ENCODE assay signal across 19 mouse cellular contexts in the genomic region with DNA sequence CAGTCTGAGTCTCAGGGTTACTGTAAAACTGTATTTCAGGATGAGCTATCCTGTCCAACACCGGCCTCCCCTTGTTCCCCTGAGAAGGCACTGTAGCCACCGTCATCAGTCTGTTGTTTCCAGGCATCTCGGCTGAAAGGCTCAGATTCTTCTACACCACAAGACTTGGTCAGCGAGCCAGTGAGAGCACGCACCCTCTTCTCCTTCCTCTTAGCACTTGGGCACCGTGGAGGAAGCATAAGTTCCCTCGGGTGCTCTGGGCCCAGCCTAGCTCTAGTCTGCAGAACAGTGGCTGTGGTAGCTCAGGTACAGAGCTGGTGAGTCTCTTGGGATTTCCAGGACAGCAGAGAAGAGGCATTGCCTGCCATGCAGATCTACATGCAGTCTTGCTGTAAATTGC.
DNase-seq lines count a peak whose midpoint lies in the region; ATAC-seq lines count a peak whose summit lies in the region.
"Had no signal": no experiment of that assay in that cellular context is flagged by ENCODE, and none has a peak within 500 bp of the region (broad histone marks: within the 10 kb centered on the region; RNA-seq: fewer than 3 reads in every experiment).

No protein-coding gene starts in this region.

- no peak overlapping the region for H3K4me3 ChIP-seq in hindbrain, embryonic 10.5 days
- no peak overlapping the region for H3K4me3 ChIP-seq in hindbrain, embryonic 16.5 days (ENCODE audit: low read length)
- no peak overlapping the region for H3K4me3 ChIP-seq in embryonic facial prominence, embryonic 12.5 days
- H3K4me3 ChIP-seq in limb, embryonic 12.5 days (replicated peaks) = no peak overlapping the region
- H3K4me3 ChIP-seq: forebrain, embryonic 15.5 days; heart, embryonic 12.5 days had no signal

- H3K27ac ChIP-seq in hindbrain, embryonic 10.5 days = peak overlapping the region; percentile 50; the same call in 1 of the 2 replicates
- H3K27ac ChIP-seq in hindbrain, embryonic 16.5 days (ENCODE audit: low read depth, low read length) = no peak overlapping the region
- H3K27ac ChIP-seq in embryonic facial prominence, embryonic 12.5 days = peak overlapping the region; percentile 20
- peak overlapping the region; percentile 56; the same call in 1 of the 2 replicates for H3K27ac ChIP-seq in limb, embryonic 12.5 days
- H3K27ac ChIP-seq: forebrain, embryonic 15.5 days; hindbrain, embryonic 14.5 days had no signal

- no peak for ATAC-seq in hindbrain, embryonic 16.5 days
- no peak for ATAC-seq in embryonic facial prominence, embryonic 12.5 days (ENCODE audit: insufficient number of reproducible peaks, insufficient read depth, low FRiP score, low TSS enrichment)
- no peak for ATAC-seq in limb, embryonic 12.5 days (ENCODE audit: insufficient number of reproducible peaks, insufficient read depth, low FRiP score, low TSS enrichment, low read depth)
- no peak for ATAC-seq in activated CD4-positive, CD25-positive, alpha-beta regulatory T cell, adult 4 months
- ATAC-seq: forebrain, embryonic 15.5 days; intestine, embryonic 16.5 days; Patski had no signal

- H3K36me3 ChIP-seq in hindbrain, embryonic 10.5 days = no peaks in the 10 kb centered on the region
- H3K36me3 ChIP-seq in hindbrain, embryonic 16.5 days (ENCODE audit: control insufficient read depth, insufficient read depth, low read length) = no peaks in the 10 kb centered on the region
- no peaks in the 10 kb centered on the region for H3K36me3 ChIP-seq in embryonic facial prominence, embryonic 12.5 days
- H3K36me3 ChIP-seq in limb, embryonic 12.5 days = no peaks in the 10 kb centered on the region
- H3K36me3 ChIP-seq: forebrain, embryonic 15.5 days; heart, embryonic 12.5 days had no signal

- DNase-seq in hindbrain, embryonic 10.5 days (ENCODE audit: low spot score) = no peak
- no peak for DNase-seq in layer of hippocampus, adult 18-20 months (ENCODE audit: low spot score in 2 of 2)
- DNase-seq in layer of hippocampus, adult 9-11 months = no peak
- DNase-seq: adrenal gland, adult 2 months; cerebellum, adult 11 months; cerebellum, adult 8-10 months; cerebellum, postnatal 14 days; gastrocnemius, postnatal 10 days; heart, postnatal 4 days had no signal

- H3K4me2 ChIP-seq in hindbrain, embryonic 16.5 days (ENCODE audit: low read length) = no peak overlapping the region
- no peak overlapping the region for H3K4me2 ChIP-seq in embryonic facial prominence, embryonic 12.5 days (replicated peaks)
- H3K4me2 ChIP-seq in limb, embryonic 12.5 days = no peak overlapping the region
- H3K4me2 ChIP-seq: forebrain, embryonic 15.5 days; heart, embryonic 12.5 days; hindbrain, embryonic 14.5 days had no signal

- WGBS in hindbrain, embryonic 10.5 days = 78% methylated on average over 7 of the region's 7 CpGs
- WGBS in hindbrain, embryonic 16.5 days = 88% methylated on average over 7 of the region's 7 CpGs
- 64% methylated on average over 7 of the region's 7 CpGs for WGBS in embryonic facial prominence, embryonic 12.5 days
- 81% methylated on average over 7 of the region's 7 CpGs for WGBS in limb, embryonic 12.5 days

- no peak overlapping the region for H3K9ac ChIP-seq in hindbrain, embryonic 16.5 days (ENCODE audit: low read depth, low read length)
- no peak overlapping the region for H3K9ac ChIP-seq in embryonic facial prominence, embryonic 12.5 days
- H3K9ac ChIP-seq in limb, embryonic 12.5 days (replicated peaks) = no peak overlapping the region
- H3K9ac ChIP-seq: forebrain, embryonic 15.5 days; heart, embryonic 12.5 days; hindbrain, embryonic 14.5 days had no signal

- no peaks in the 10 kb centered on the region for H3K27me3 ChIP-seq in hindbrain, embryonic 10.5 days (ENCODE audit: insufficient read depth, poor library complexity, severe bottlenecking)
- H3K27me3 ChIP-seq in hindbrain, embryonic 16.5 days (replicated peaks; ENCODE audit: control insufficient read depth, insufficient read depth, low read length) = no peaks in the 10 kb centered on the region
- no peaks in the 10 kb centered on the region for H3K27me3 ChIP-seq in embryonic facial prominence, embryonic 12.5 days
- no peaks in the 10 kb centered on the region for H3K27me3 ChIP-seq in limb, embryonic 12.5 days
- H3K27me3 ChIP-seq: CH12.LX; forebrain, embryonic 15.5 days; heart, embryonic 12.5 days; Patski had no signal

- H3K4me1 ChIP-seq in hindbrain, embryonic 10.5 days (replicated peaks) = peaks cover 15% of the 10 kb centered on the region
- no peaks in the 10 kb centered on the region for H3K4me1 ChIP-seq in hindbrain, embryonic 16.5 days (ENCODE audit: control insufficient read depth, insufficient read depth, low read depth, low read length)
- no peaks in the 10 kb centered on the region; the same call in 1 of the 2 replicates for H3K4me1 ChIP-seq in embryonic facial prominence, embryonic 12.5 days
- peaks cover 21% of the 10 kb centered on the region for H3K4me1 ChIP-seq in limb, embryonic 12.5 days (replicated peaks)
- H3K4me1 ChIP-seq: forebrain, embryonic 15.5 days; heart, embryonic 12.5 days had no signal

- H3K9me3 ChIP-seq in hindbrain, embryonic 10.5 days = no peaks in the 10 kb centered on the region
- H3K9me3 ChIP-seq in hindbrain, embryonic 16.5 days (ENCODE audit: control insufficient read depth, low read length) = no peaks in the 10 kb centered on the region
- H3K9me3 ChIP-seq in embryonic facial prominence, embryonic 12.5 days = no peaks in the 10 kb centered on the region
- no peaks in the 10 kb centered on the region for H3K9me3 ChIP-seq in limb, embryonic 12.5 days
- H3K9me3 ChIP-seq: forebrain, embryonic 15.5 days; heart, embryonic 12.5 days had no signal
